Mouse (Mus musculus): Measurements from ENCODE around the gene Mrap. TPM values are rescaled to one million over a fixed set of nuclear protein-coding genes. Genes with fewer than 3 reads are reported as not detected.

Mrap gene
- total RNA-seq, 2 experiments from 2014 or later, result 15.3 to 16.3 TPM

Other genes starting within 250 kb of the Mrap start
- 1 to 10 TPM; 3.0 to 3.9 TPM for gene Mis18a, start 10.8 kb upstream of the Mrap start, total RNA-seq (2021)
- gene Urb1, start 72.2 kb downstream of the Mrap start, total RNA-seq (2021), result 1 to 10 TPM; 5.7 to 6.3 TPM
- gene Eva1c, start 88.5 kb downstream of the Mrap start, total RNA-seq (2021), result 1 to 10 TPM in 1 of 2 experiments, under 1 TPM in 1; 0.89 to 1.4 TPM
- 10 to 100 TPM; 20.8 to 23.3 TPM for gene Cfap298, start 196.9 kb downstream of the Mrap start, total RNA-seq (2021)

All from heart, postnatal 25 days (tissue).